Mouse (Mus musculus) ES-E14 (cell line): ENCODE measurements around the gene 4930432M17Rik.

Experiments used
- CHD2 ChIP-seq: IDR thresholded peaks from 2 replicates; pipeline ENCODE4 v1.6.1; 2014; ENCODE audit warnings: mild to moderate bottlenecking, low read depth, low read length, inconsistent platforms
- HCFC1 ChIP-seq: IDR thresholded peaks from 2 replicates; pipeline ENCODE4 v1.6.1; 2012; ENCODE audit warnings: low read length, inconsistent platforms, borderline replicate concordance; ENCODE audit not compliant: insufficient read depth
- MAFK ChIP-seq: IDR thresholded peaks from 2 replicates; pipeline ENCODE4 v1.6.1; 2014; ENCODE audit warnings: mild to moderate bottlenecking, low read depth, low read length, inconsistent platforms; ENCODE audit not compliant: insufficient read depth
- ZNF384 ChIP-seq: IDR thresholded peaks from 2 replicates; pipeline ENCODE4 v1.6.1; 2012; ENCODE audit warnings: low read depth, low read length, inconsistent platforms

- TF ChIP-seq MAFK: no peak
- no peak for TF ChIP-seq CHD2
- TF ChIP-seq HCFC1: no peak
- no peak for TF ChIP-seq ZNF384
Measured at GRCm38 (mm10) chr3:121684963-121685362, 14.4 kb downstream of the 4930432M17Rik start.
